Mouse (Mus musculus) ES-E14 (cell line): ENCODE measurements at regions not wholly inside any gene's neighbourhood (a gene's known extent, or its start where the extent isn't known, plus 50 kb on each side); places are given as distances from the start of the nearest gene placed in this dataset.
"Not testable (repeated sequence)": the region's sequence is repeated elsewhere in the genome, so short reads cannot be mapped to it uniquely, and the experiment has no call there.

Source experiments
- CHD2 ChIP-seq: IDR thresholded peaks from 2 replicates; pipeline ENCODE4 v1.6.1; 2014; ENCODE audit warnings: mild to moderate bottlenecking, low read depth, low read length, inconsistent platforms
- HCFC1 ChIP-seq: IDR thresholded peaks from 2 replicates; pipeline ENCODE4 v1.6.1; 2012; ENCODE audit warnings: low read length, inconsistent platforms, borderline replicate concordance; ENCODE audit not compliant: insufficient read depth
- MAFK ChIP-seq: IDR thresholded peaks from 2 replicates; pipeline ENCODE4 v1.6.1; 2014; ENCODE audit warnings: mild to moderate bottlenecking, low read depth, low read length, inconsistent platforms; ENCODE audit not compliant: insufficient read depth
- ZC3H11A ChIP-seq: IDR thresholded peaks from 2 replicates; pipeline ENCODE4 v1.6.1; 2012; ENCODE audit warnings: low read depth, mild to moderate bottlenecking, inconsistent platforms, low read length, borderline replicate concordance
- ZNF384 ChIP-seq: IDR thresholded peaks from 2 replicates; pipeline ENCODE4 v1.6.1; 2012; ENCODE audit warnings: low read depth, low read length, inconsistent platforms

- not testable (repeated sequence) for TF ChIP-seq CHD2, MAFK, ZC3H11A, HCFC1, ZNF384
Measured at GRCm38 (mm10) chr9:4047654-4048053, 261.6 kb downstream of the Aasdhppt start.
